Mouse (Mus musculus) lung, embryonic 16.5 days (tissue): ENCODE measurements around the gene Natd1. TPM values are rescaled to one million over a fixed set of nuclear protein-coding genes. Genes with fewer than 3 reads are reported as not detected.
"Not testable (repeated sequence)": the region's sequence is repeated elsewhere in the genome, so short reads cannot be mapped to it uniquely, and the experiment has no call there.

Experiments
- ATAC-seq: fragments of 200-750 bp; cut with Nextera tagmentation; 2 replicates; pipeline ENCODE4 v1.8.0; 2017; ENCODE audit warnings: low read depth, mild to moderate bottlenecking, moderate library complexity
- H3K27ac ChIP-seq: fragments of 300-500 bp; sonication (generic); 2 replicates; pipeline ENCODE4 v1.5.1; 2014; ENCODE audit warnings: mild to moderate bottlenecking, control low read depth, low read length
- H3K27me3 ChIP-seq: fragments of 300-500 bp; sonication (generic); 2 replicates; pipeline ENCODE4 v1.6.1; 2014; ENCODE audit warnings: low read depth, low read length, mixed read lengths; ENCODE audit not compliant: control insufficient read depth, insufficient read depth
- H3K36me3 ChIP-seq: fragments of 300-500 bp; sonication (generic); 2 replicates; pipeline ENCODE4 v1.6.1; 2014; ENCODE audit warnings: low read length; ENCODE audit not compliant: control insufficient read depth, insufficient read depth
- H3K4me1 ChIP-seq: fragments of 300-500 bp; sonication (generic); replicated peaks from 2 replicates; pipeline ENCODE4 v1.6.1; 2014; ENCODE audit warnings: low read length, mixed read lengths; ENCODE audit not compliant: control insufficient read depth, insufficient read depth
- H3K4me2 ChIP-seq: fragments of 300-500 bp; sonication (generic); 2 replicates; pipeline ENCODE4 v1.6.1; 2014; ENCODE audit warnings: low read depth, low read length, control low read depth
- H3K4me3 ChIP-seq: fragments of 300-500 bp; sonication (generic); 2 replicates; pipeline ENCODE4 v1.5.1; 2014; ENCODE audit warnings: mild to moderate bottlenecking, low read length, control low read depth
- H3K9ac ChIP-seq: fragments of 300-500 bp; sonication (generic); 2 replicates; pipeline ENCODE4 v1.6.1; 2014; ENCODE audit warnings: low read length, control low read depth
- H3K9me3 ChIP-seq: fragments of 300-500 bp; sonication (generic); 2 replicates; pipeline ENCODE4 v1.6.1; 2016; ENCODE audit warnings: low read length; ENCODE audit not compliant: control insufficient read depth
- WGBS: fragments of 180-500 bp; shearing (Covaris S2); extraction: QIAGEN DNeasy Blood & Tissue Kit; methylation state at CpG from one replicate; pipeline ENCODE4 v1.1.7; 2014; 5-methylcytosine and 5-hydroxymethylcytosine counted together
- polyA plus RNA-seq: library from polyadenylated mRNA; unstranded; fragments of >200 nt; fragmentation: Nextera tagmentation; extraction: Ambion mirVana; gene quantifications from 2 replicates; pipeline ENCODE4 v1.2.1, GENCODE M21; 2015

Gene Natd1
- polyA plus RNA-seq, 1 experiment from 2014 or later, result 21.6 TPM

DNA sequence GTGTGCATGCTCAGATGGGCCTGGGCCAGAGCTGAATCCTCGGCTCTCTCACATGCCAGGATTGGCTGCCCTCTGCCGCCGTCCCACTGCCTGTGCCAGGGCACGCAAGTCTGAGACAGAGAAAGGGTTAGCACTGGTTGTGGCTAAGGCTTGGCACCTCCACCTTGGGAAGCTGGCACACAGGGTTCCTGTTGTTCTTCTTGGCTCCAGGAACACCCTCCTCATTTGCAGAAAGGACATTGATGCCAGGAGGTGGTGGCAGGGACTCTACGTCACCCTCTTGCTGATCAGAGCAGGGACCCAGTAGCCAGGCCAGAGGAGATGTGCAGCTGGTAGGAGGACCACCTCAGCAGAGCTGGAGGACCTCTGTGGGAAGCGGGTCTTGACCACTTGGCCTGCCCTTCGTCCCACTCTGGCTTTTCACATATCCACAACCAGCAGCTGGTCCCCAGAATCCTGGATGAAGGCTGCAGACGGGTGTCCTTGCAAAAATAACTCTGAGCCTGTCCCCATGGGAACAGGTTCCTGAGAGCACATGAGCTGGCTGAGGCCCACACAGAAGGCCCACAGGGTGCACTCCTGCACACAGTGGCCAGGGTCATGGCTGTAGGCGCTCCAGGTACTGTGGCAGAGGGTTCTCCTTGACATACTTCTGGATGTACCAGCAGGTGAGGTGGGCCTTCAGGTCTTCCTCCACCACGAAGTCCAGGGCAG lies 9.0 kb downstream of the Natd1 start:
- Histone ChIP-seq H3K9ac (no peak overlapping the region), H3K4me1 (no peaks in the 10 kb centered on the region), H3K27ac (no peak overlapping the region), H3K9me3 (no peaks in the 10 kb centered on the region), H3K27me3 (no peaks in the 10 kb centered on the region), H3K4me2 (no peak overlapping the region), H3K4me3 (no peak overlapping the region), H3K36me3 (peaks cover 21% of the 10 kb centered on the region)
- no peak for ATAC-seq
- 88% methylated on average over 10 of the region's 10 CpGs for WGBS

GRCm38 (mm10) chr11:60903661-60904061 lies 10.9 kb downstream of the Natd1 start:
- Histone ChIP-seq H3K27ac (no peak overlapping the region), H3K36me3 (peaks cover 21% of the 10 kb centered on the region), H3K4me1 (no peaks in the 10 kb centered on the region), H3K9me3 (no peaks in the 10 kb centered on the region), H3K27me3 (no peaks in the 10 kb centered on the region), H3K4me2 (no peak overlapping the region), H3K9ac (no peak overlapping the region), H3K4me3 (no peak overlapping the region)
- 78% methylated on average over 6 of the region's 6 CpGs for WGBS
- ATAC-seq, result no peak

GRCm38 (mm10) chr11:60902486-60902885 lies 12.1 kb downstream of the Natd1 start:
- Histone ChIP-seq H3K27me3 (no peaks in the 10 kb centered on the region), H3K27ac (no peak overlapping the region), H3K4me1 (no peaks in the 10 kb centered on the region), H3K4me2 (no peak overlapping the region), H3K9me3 (no peaks in the 10 kb centered on the region), H3K9ac (no peak overlapping the region), H3K36me3 (peaks cover 21% of the 10 kb centered on the region), H3K4me3 (no peak overlapping the region)
- WGBS, result 45% methylated on average over 4 of the region's 4 CpGs
- no peak for ATAC-seq

- Histone ChIP-seq H3K36me3 (peaks cover 21% of the 10 kb centered on the region), H3K4me1 (no peaks in the 10 kb centered on the region), H3K4me2 (no peak overlapping the region), H3K9ac (no peak overlapping the region), H3K9me3 (no peaks in the 10 kb centered on the region), H3K4me3 (no peak overlapping the region), H3K27ac (no peak overlapping the region), H3K27me3 (no peaks in the 10 kb centered on the region)
- WGBS, result 74% methylated on average over 7 of the region's 7 CpGs
- ATAC-seq, result no peak
Observed at GRCm38 (mm10) chr11:60902001-60902400, 12.5 kb downstream of the Natd1 start.

DNA sequence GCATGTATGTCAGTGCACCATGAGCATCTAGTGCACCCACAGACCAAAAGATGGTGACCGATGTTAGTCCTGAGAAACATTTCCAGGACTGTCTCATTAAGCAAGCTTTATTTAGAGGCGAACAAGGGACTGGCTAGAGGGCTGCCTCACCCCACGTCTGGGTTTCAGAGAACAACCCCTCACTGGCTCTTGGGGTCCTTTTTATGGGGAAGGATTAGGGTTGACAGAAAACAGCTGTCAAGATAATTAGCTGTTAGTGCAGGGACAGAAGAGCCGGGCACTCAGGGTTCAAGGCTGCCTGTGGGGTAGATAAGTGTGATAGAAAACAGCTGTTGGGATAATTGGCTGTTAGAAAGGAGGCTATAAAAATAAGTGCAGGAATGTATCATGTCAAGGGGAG lies 18.6 kb downstream of the Natd1 start:
- WGBS, result 24% methylated on average over 4 of the region's 4 CpGs
- no peak overlapping the region for H3K9ac ChIP-seq
- H3K36me3 ChIP-seq, result no peaks in the 10 kb centered on the region
- peaks cover 6% of the 10 kb centered on the region for H3K4me1 ChIP-seq
- peak; percentile 95 for ATAC-seq
- no peak overlapping the region for H3K27ac ChIP-seq
- no peak overlapping the region for H3K4me3 ChIP-seq
- H3K4me2 ChIP-seq, result no peak overlapping the region
- no peaks in the 10 kb centered on the region for H3K27me3 ChIP-seq
- H3K9me3 ChIP-seq, result no peaks in the 10 kb centered on the region

DNA sequence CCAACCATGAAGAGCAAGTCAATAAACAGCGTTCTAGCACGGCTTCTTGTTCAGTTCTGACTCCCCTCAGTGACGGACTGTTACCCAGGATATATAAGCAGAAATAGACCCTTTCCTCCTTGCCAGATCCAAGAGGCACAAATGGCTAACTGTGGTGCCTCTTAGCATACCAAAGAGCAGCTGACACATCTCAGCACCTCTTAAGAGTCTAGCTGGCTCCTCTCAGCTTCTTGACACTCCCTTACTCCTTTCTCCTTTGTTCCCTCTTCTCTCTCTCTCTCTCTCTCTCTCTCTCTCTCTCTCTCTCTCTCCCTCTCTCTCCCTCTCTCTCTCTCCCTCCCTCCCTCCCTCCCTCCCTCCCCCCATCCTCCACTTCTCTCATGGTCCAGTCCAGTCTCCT lies 23.8 kb downstream of the Natd1 start:
- ATAC-seq, result peak; percentile 59; the same call in 1 of the 2 replicates
- H3K27ac ChIP-seq, result no peak overlapping the region

GRCm38 (mm10) chr11:60890286-60890685 lies 24.3 kb downstream of the Natd1 start:
- H3K36me3 ChIP-seq, result no peaks in the 10 kb centered on the region
- peaks cover 8% of the 10 kb centered on the region for H3K4me1 ChIP-seq
- no peak overlapping the region for H3K4me3 ChIP-seq
- no peak overlapping the region for H3K27ac ChIP-seq
- WGBS, result 54% methylated on average over 6 of the region's 6 CpGs
- no peak overlapping the region for H3K9ac ChIP-seq
- no peak overlapping the region for H3K4me2 ChIP-seq
- H3K9me3 ChIP-seq, result no peaks in the 10 kb centered on the region
- 0 out of 2 replicates have a peak, but pooled peaks have one; percentile 17 for ATAC-seq
- H3K27me3 ChIP-seq, result no peaks in the 10 kb centered on the region

More for the DNA sequence above, 23.8 kb downstream of the Natd1 start:
- Histone ChIP-seq H3K4me2 (no peak overlapping the region), H3K9ac (no peak overlapping the region), H3K4me1 (peaks cover 11% of the 10 kb centered on the region), H3K9me3 (no peaks in the 10 kb centered on the region), H3K4me3 (no peak overlapping the region), H3K36me3 (no peaks in the 10 kb centered on the region), H3K27me3 (no peaks in the 10 kb centered on the region)
- WGBS, result 44% methylated on average over 3 of the region's 3 CpGs

- H3K4me1 ChIP-seq, result peaks cover 8% of the 10 kb centered on the region
- H3K9ac ChIP-seq, result no peak overlapping the region
- WGBS, result 40% methylated on average over 2 of the region's 2 CpGs
- no peaks in the 10 kb centered on the region for H3K27me3 ChIP-seq
- no peaks in the 10 kb centered on the region for H3K36me3 ChIP-seq
- no peak overlapping the region for H3K4me3 ChIP-seq
- no peaks in the 10 kb centered on the region for H3K9me3 ChIP-seq
- no peak for ATAC-seq
- H3K27ac ChIP-seq, result no peak overlapping the region
- H3K4me2 ChIP-seq, result no peak overlapping the region
Observed at GRCm38 (mm10) chr11:60889861-60890260, 24.7 kb downstream of the Natd1 start.

DNA sequence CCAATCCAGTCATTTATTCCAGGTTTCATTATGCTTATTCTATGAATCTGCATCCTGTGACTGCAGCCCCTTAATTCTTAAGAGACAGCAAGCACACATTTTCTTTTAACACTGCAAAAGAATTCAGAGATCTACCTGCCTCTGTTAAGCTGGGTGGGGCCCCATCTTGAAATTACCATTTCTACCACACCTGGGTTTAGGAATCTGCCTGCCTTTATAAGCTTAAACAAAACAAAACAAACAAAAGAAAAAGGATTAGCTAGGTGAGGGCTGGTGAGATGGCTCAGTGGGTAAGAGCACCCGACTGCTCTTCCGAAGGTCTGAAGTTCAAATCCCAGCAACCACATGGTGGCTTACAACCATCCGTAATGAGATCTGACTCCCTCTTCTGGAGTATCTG lies 27.6 kb downstream of the Natd1 start:
- H3K4me1 ChIP-seq, H3K36me3 ChIP-seq, ATAC-seq, H3K4me2 ChIP-seq, H3K27ac ChIP-seq, H3K9me3 ChIP-seq, H3K27me3 ChIP-seq, H3K9ac ChIP-seq, H3K4me3 ChIP-seq: not testable (repeated sequence)
- 81% methylated on average over 2 of the region's 3 CpGs for WGBS
